Mouse (Mus musculus) kidney, adult 11 months (tissue): ENCODE measurements at regions not wholly inside any gene's neighbourhood (a gene's known extent, or its start where the extent isn't known, plus 50 kb on each side); places are given as distances from the start of the nearest gene placed in this dataset.
A peak's percentile ranks its signal among the peaks of the same experiment; 100 is the strongest.
"Not testable (repeated sequence)": the region's sequence is repeated elsewhere in the genome, so short reads cannot be mapped to it uniquely, and the experiment has no call there.

Experiments used
- DNase-seq: peaks from one replicate; pipeline ENCODE4 v3.0.0; 2022

- peak; percentile 46 for DNase-seq
Observed at GRCm38 (mm10) chr4:8084954-8085639, 153.7 kb downstream of the Car8 start.

DNA sequence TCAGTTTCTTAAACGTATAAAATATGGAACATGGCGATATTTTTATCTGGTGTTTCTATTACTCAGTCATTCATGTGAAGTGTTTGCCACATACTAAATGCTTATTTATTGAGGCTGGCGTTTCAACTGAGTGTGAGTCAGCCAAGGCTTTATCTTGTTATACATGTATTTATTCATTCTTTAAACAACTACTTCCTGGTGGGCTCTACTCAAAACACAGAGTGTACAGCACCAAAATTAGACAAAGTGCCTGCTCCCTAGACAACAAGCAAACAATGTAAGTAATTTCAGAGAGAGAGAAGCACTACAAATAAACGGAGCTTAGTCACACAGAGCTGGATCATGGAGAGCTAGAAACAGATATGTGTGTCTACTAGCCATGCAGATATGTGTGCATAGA, 159.5 kb downstream of the Car8 start:
- no peak for DNase-seq

DNA sequence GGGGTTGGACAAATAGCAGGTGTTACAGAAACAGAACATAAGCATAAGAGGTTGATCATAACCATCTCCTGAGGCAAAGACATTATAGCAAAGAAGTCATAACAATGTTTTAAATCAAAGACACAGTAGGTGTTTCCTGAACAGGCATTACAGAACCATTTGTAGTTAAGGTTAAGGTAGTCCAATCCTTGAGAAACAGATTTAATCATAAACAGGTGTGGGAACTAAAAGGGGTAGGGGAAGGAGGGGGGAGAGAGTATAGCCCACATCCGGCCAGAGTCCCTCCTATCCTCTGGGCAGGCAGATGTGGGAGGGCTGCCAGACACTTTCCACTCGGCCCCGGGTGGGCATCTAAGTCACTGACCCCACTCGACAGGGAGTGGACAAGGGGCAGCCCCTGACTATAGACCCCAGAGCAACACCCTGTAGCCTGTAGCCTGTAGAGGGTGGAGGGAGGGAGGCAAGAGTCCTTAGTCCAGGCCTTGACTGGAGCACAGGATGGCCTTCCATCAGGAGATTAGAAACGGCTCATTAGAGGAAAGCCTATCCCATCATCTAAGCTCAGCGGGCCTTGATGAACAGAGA, 165.8 kb downstream of the Car8 start:
- DNase-seq, result no peak

DNA sequence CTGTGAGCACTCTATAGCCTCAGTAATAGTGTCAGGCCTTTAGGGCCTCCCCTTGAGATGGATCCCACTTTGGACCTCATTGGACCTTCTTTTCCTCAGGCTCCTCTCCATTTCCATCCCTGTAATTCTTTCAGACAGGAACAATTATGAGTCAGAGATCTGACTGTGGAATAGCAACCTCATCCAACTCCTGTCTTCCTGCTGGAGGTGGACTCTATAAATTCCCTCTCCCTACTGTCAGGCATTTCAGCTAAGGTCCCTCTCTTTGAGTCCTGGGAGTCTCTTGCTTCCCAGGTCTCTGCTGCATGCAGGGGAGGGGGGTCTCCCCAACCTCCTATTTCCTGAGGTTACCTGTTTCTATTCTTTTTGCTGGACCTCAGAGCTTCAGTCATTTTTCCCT, 168.1 kb downstream of the Car8 start:
- not testable (repeated sequence) for DNase-seq

DNA sequence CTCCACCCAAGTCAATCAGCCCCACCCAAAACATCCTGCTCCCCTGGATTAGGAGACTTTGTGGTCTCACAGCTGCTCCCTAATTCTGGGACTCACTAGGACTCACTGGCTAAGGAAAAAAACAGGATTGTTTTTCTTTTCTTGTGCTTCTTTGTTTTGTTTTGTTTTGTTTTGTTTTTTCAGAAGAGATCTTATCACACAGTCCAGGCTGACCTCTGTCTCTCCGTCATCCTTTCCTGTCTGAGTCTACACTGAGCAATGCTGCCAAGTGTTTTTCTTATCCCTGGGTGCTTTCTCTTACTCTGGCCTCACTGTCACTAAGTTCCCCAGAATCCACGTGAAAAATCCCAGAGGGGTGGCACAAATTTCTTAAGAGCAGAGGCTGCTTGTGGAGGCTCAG, 170.8 kb downstream of the Car8 start:
- DNase-seq, result no peak

- DNase-seq, result no peak
Observed at GRCm38 (mm10) chr4:8041776-8042175, 197.1 kb downstream of the Car8 start.

DNA sequence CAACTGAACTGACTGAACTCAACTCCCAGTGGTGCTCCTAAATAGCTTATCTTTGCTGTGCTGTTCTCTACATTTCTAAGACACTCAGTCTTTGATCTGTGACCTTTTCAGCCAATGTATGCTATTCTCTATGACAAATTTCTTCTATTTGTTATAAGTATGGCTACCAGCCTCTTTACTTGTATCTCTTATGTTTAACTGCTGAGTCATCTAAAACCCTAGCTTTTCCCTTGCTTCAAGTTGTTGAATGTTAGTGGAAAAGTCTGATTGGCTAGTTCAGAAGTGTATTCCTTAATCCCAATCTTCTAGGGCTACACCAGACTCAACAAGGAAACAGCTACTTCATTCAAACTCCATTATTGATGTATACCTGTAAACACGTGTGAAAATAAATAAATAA, 201.0 kb downstream of the Car8 start:
- no peak for DNase-seq

- not testable (repeated sequence) for DNase-seq
Observed at GRCm38 (mm10) chr4:8033402-8033801, 205.4 kb downstream of the Car8 start.

DNA sequence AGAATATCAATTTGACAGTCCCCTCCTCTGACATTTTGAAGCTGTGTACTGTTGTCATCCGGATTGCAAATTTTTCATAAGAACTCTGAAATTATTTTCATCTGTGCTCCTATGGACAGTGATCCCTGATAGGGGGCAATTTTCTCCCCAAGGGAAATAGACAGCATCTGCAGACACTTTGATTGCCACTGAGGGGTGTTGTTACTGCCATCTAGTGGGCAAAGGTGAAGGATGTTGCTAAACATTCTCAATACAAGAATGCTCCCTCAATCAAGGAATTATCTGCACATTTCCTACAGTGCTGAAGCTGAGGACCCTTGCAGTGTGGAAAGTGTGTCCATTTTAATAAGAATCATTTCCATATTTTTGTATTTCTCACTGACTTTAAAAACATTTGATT, 233.7 kb downstream of the Car8 start:
- DNase-seq, result no peak

DNA sequence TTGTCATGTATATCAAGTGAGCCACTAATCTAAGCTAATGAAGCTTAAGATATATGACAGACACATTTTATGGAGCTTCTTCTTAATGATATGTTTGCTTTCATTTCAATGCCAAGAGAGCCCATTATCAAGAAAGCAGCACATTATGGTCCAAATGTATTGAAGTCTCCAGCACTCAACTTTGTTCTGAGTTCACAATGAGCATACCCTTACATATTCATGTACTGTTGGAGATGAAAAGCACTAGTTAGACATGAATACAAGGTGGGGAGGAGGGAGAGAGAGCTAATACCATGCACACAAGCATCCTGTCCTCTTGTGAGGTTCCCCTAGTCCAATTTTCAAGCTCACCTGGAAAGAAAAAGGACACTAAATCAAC, 241.3 kb downstream of the Car8 start:
- no peak for DNase-seq

DNA sequence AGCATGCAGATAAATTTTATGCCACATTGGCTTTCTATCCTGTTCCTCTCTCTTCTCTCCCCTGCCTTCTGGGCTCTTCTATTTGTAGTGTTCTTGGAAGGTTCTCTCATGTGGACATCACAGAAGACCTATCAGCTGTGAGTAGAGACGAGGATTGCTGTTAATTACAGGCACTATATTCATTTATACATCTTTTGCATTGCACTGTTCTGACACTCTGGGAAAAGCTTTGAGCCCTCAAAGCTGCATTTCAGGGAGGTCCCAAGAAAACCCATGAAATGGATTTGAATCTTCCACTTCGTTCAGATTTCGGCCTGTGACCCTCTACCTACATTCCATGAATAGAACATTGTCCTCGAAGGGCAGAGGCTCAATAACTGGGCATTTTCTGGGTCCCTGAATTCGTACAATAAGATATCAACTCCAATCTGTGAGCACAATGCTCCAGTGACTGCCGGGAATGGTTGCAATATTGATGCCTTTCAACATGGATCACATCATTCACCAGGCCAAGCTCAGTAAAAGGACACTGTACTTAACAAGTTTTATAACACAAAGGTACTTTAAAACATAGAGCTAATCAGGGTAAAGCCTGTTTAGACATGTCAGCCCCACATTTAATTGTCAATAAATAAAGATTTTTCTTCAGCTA, 241.8 kb downstream of the Car8 start:
- no peak for DNase-seq

DNA sequence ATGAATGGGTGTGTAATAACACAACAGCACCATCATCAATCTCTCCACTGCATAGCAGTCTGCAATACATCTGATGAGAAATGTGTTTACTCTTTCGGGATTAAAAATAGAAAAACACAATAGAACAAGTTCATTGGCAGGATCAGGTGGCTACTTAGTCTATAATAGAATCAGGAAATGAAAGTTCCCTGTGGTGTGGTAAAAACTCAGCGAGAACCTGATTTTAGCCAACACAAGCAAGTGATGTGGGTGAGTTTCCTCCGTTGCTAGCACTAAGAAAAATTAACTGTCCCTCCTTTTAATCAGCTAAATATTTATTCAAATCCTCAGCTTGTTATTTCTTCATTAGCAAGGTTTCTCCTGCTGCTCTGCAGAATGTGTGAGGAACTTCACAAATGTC, 245.9 kb downstream of the Car8 start:
- no peak for DNase-seq

GRCm38 (mm10) chr4:7987781-7988180, 251.1 kb downstream of the Car8 start:
- no peak for DNase-seq

- no peak for DNase-seq
Observed at GRCm38 (mm10) chr4:7987346-7987745, 251.5 kb downstream of the Car8 start.

GRCm38 (mm10) chr4:7984814-7985213, 254.0 kb downstream of the Car8 start:
- DNase-seq, result no peak

DNA sequence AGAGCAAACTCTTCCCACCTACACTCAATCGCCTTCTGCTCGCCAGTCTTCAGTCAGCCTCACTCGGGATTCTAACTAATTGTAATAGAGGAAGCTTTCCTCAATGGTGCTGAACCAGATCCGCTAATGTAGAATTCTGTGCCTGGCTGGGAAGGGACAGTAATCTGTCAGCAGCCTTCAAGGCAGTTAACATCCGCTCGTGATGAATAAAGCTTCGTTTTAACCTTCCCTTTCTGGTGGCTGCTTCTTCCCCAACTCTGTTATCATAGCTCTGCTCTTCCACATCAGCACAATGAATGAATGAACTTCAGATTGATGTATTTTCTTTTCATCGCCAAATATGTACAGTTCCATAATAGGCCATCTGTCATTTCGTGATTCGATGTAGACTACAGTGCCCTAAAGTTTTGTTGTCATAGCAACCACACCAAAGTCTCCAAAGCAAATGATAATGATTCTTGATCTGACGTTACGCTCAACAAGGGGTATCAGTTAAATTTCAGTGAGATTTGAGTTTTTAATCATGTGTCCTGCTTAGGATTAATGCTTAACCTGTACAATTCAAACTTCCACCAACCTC, 259.0 kb downstream of the Car8 start:
- no peak for DNase-seq

- no peak for DNase-seq
Observed at GRCm38 (mm10) chr4:7977661-7978444, 261.0 kb downstream of the Car8 start.

- DNase-seq, result no peak
Observed at GRCm38 (mm10) chr4:7970272-7970671, 268.6 kb downstream of the Car8 start.

DNA sequence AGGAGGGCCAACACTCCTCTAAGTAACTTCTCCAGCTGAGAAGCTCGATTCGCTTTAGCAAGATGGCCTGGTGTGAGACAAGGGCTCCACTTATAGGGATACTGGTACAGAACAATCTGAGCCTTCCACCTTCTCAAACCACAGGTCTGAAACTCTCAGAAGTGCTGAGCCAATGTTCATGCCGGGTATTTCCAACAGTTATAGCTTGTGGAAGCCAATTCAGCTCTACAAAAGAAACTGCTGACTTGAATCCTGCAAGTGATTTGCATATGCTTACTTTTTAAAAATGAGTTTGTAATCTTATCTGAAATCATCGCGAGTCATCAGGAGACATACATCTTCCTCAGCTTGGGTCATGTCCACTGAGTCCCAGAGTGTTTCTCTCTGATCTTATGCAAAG, 273.2 kb downstream of the Car8 start:
- no peak for DNase-seq

- no peak for DNase-seq
Observed at GRCm38 (mm10) chr4:7961521-7962172, 277.2 kb downstream of the Car8 start.

- no peak for DNase-seq
Observed at GRCm38 (mm10) chr4:7960335-7960734, 278.5 kb downstream of the Car8 start.

DNA sequence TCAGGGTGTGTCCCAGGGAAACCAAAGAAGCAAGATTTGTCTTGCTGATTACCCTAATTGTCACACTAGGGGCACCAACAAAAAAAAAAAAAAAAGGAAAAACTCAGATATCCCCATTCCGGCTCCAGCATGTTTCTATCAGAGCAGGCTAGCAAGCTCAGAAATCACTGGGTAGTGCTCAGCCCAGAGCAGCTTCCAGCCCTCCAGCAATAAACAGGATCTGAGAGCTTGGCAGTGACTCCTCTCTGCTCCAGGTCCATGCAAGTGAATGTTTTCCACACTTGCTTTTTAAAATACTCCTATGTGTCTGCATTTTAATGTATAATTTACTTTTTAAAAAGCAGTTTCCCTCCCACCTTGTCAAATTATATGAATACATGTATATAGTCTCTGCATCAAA, 290.8 kb downstream of the Car8 start:
- no peak for DNase-seq

GRCm38 (mm10) chr4:7921503-7921902, 317.3 kb downstream of the Car8 start:
- no peak for DNase-seq
